Mouse (Mus musculus) cerebellum, postnatal 25 days (tissue): ENCODE measurements around the gene Aars2.

Experiments
- DNase-seq, 2 experiments: peaks; one replicate each; pipeline ENCODE4 v3.0.0; 2021; ENCODE audit warnings: mixed read lengths in 2 of 2

Aars2 gene

DNA sequence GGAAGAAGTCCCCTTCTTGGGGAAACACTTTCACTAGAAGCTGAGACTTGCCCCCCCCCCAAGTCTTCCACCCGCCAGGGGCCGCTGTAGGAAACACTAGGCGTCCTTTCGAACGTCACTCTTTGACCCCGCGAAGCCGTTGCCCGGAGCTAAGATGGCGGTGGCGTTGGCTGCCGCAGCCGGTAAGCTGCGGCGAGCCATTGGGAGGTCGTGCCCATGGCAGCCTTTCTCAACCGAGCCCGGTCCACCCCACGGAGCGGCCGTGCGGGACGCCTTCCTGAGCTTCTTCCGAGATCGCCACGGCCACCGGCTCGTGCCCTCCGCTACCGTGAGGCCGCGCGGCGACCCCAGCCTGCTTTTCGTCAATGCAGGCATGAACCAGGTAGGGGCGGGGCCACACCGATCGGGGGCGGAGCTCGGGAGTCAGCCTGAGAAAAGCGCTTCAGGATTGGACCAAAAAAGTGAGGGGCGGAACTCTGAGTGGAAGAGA, at the start of gene Aars2:
Aars2 (plus strand) TSS at position 142 of the 490 bp plus-strand sequence.
- peak; percentile 97 to 98 for DNase-seq

DNA sequence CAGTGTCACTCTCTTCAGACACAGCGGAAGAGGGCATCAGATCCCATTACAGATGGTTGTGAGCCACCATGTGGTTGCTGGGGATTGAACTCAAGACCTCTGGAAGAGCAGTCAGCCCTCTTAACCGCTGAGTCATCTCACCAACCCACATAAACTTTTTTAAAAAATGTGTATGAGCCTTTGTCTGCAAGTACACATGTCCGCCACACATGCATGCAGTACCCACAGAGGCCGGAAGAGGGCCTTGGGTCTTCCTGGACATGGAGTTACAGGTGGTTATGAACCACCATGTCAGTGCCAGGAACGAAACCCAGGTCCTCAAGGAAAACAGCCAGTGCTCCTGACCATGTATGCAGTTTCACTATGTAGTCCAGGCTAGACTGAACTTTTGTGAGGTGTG, 49.2 kb upstream of the Aars2 start:
- DNase-seq, result peak in 1 of 2 experiments; percentile 18

DNA sequence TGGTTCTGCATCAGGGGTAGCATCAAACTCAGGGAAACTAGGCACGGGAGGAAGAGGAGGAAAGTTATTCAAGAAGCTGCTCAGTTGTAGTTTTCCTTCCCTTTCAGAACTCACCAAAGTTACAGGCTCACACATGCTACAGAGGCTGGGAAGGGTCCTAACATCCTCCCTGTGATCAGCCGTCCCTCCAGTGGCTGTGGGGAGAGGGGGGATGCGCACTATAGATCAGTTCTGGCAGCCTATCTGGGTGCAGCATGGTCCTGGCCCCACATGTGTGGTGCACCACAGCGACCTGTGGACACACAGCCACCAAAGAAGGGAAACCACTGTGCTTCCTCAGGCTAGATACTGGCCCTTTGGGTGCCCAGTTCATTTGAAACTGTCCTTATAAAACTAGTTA, 48.1 kb upstream of the Aars2 start:
- no peak for DNase-seq

DNA sequence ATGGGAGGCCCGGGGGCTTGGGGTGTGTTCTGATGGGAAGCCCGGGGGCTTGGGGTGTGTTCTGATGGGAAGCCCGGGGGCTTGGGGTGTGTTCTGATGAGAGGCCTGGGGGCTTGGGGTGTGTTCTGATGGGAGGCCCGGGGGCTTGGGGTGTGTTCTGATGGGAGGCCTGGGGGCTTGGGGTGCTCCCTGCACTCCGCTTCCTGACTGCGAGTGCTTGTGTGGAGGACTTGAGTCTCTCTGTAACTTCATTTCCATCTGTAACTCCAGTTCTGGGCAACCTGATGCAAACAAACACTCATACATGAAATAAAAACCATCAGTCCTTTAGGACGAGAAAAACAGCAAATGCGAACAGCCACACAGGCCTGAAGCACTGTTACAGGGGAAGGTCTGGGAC, 47.6 kb upstream of the Aars2 start:
- no peak for DNase-seq

DNA sequence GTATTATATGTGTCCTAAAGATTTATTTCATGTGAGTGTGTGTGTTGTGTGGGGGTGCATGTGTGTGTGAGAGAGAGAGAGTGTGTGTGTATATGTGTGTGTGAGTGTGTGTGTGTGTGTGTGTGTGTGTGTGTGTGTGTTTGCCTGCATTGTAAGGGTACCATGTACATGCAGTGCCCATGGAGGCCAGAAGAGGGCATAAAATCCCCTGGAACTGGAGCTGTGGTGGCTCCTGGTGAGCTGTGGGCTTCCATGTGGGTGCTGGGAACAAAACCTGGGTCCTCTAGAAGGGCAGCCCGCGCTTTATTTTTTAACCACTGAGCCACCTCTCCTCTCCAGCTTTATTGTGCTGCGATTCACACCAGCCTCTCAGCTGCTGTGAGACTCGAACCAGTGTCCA, 44.1 kb upstream of the Aars2 start:
- peak in 1 of 2 experiments; percentile 22 for DNase-seq

DNA sequence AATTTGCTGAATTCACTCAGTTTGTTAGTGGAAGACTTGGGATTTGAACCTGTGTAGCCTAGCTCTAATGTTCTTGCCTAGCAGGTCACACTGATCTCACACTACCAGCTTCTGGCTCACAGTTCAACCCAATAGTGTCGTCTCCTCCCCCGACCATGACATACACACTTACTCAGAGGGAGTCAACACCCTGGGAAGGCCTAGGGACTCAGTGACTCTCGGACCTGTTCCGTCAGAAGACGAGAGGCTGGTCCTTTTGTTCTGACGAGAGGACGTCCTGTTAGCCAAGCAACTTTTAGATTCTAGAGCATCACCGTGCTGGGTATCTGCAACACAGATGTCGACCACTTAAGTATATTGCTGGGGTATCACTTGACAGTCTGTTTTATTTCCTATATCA, 42.4 kb upstream of the Aars2 start:
- DNase-seq, result no peak

DNA sequence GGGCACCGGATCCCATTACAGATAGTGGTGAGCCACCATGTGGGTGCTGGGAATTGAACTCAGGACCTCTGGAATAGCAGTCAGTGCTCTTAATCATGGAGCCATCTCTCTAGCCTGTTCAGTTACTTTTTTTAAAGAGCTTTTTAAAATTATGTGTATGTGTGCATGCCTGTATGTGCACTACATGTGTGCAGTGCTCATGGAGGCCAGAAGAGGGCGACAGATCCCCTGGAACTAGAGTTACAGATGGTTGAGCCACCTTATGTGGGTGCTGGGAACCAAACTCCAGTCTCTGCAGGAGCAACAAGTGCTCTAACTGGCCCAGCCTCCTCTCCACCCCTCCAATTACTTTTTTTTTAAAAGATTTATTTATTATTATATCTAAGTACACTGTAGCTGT, 39.9 kb upstream of the Aars2 start:
- DNase-seq, result no peak

DNA sequence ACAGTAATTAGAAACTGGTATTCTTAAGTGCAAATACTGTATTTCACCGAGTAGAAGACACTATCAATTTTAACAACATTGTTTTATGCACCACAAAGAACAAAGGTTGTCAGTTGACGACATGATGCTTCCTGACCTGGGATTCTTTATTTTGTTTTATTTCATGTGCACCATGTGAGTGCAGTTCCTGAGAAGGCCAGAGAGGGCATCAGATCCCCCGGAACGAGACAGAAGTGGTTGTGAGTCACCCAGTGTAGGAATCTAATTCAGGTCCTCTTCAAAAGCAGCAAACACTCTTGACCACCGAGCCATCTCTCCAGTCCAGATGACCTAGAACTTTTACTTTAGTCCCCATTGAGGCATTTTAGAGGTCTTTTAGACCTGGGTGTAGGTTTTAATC, 38.3 kb upstream of the Aars2 start:
- DNase-seq, result no peak

DNA sequence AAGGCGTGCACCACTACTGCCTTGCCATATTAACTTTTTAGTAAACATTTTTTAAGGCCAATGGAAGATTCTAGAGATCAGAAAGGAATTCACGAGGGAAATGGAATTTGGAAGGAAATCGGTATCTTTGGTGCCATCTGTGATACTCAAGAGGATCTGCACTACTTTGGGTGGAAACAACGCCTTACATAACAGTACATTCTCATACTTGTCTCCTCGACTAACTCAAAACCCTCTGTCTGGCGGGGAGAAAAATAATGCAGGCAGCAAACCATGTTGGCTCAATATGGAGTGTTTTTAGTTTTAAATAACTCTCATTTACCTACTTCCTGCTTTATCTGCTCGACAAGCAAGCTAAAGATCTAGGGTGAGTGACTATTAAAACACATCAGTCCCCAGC, 35.9 kb upstream of the Aars2 start:
- DNase-seq, result no peak

DNA sequence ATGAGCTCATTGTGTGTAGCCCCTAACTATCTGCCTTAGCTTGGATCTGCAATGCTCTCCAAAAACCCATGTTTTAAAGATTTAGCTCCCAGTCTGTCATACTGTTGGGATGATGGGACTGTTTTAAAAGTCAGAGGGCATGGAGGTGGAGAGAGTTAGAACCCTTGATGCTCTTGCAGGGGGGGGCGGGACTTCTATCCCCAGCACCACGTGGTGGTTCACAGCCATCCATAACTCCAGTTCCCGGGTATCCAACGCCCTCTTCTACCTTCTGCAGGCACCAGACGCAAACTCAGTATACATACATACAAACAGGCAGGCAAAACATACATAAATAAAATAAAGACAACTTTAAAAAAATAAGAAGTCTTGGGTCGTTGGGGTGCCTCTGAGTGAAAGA, 33.0 kb upstream of the Aars2 start:
- no peak for DNase-seq

DNA sequence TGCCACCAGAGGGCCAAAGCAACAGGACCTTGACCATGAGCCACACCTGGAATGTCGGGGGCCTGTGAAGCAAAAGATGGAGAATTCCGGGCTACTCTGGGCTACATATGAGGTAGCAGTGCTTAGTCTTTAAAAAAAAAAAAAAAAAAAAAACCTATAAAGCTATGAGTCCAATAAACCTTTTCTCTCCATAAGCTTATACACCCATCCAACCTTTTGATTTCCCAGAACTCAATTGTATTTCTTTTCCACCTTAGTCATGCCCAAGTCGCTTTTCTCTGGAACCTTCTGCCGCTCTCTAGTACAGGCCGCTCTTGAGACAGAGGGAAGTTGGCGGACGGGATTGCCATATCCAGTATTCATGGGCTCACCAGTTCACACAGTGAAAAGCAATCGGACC, 32.5 kb upstream of the Aars2 start:
- no peak for DNase-seq

DNA sequence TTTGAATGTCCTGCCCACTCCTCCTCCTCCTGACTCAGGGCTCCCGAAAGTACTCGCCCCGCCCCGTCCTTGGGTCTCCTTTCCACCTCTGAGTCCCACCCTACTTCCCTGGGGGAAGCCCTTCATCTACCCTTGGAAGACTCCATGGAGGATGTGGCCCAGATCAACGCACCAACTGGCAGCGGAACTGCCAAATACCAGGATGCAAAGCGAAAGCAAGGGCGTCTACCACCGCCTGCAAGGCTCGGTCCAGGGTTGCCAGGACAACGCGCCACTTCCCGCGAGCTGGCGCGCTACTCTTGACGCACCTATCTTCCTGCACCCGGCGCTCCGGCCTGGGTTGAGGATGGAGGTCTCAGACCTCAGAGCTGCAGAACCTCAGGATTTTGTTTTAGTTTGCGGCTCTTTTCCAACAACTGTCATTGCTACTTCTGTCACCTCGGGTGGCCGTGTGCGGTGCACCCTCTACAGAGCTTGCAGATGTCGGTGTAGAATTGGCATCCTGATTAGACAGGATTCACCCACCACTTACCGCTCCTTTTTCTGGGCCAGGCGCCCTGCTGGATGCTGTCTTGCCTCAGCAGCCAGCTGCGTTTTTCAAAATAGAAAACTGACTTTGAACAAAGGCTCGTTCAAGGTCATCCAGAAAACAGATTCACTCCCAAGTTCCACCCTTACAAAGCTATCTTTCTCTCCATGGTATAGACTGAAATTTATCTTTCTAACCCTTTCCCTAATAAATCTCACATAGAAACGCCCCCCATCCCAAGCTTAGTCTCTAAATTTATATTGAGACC, 31.8 kb upstream of the Aars2 start, which contains the start of gene Spats1:
Spats1 (minus strand) TSS at position 747 of the 797 bp plus-strand sequence.
- DNase-seq, result peak; percentile 85 to 89

DNA sequence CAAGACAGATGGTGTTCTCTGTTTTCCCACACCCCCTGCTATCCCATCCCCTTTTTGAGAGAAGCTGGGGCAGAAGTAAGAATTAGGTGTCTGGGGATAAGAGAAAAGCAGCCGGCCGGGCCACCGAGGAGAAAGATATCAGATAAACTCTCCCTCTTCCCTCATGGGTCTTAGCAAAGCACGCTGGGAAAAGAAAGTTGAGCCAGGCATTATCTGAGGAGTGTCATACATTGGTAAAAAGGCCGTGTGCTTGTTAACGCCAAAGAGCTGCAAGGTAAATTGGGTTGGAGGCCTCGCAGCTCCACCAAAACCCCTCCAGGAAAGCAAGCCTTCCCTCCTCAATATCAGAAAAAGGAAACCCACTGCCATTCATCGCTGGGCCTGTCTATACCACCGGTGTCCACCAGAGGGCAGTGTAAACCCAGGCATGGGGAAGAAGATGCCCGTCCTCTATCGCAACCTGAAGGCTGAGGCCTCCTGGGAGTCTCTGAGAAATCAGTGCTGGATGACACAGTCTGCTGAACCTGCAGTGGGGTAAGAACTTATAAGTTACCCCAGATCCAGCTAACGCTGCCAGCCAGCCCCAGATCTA, 28.3 kb upstream of the Aars2 start:
- peak; percentile 92 to 94 for DNase-seq

DNA sequence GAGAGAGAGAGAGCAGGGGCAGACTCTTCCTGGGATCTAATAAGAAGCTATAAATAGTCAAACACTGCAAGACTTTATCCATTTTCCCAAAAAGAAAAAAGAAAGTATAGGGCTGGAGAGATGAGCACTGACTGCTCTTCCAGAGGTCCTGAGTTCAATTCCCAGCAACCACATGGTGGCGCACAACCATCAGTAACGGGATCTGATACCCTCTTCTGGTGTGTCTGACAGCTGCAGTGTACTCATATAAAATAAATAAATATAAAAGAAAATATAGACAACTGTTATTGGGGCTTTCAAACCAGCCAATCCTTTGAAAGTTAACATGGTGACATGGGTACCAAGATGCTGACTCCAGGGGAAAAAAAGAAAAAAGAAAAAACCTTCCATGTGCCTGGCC, 26.2 kb upstream of the Aars2 start:
- peak; percentile 23 to 57 for DNase-seq

DNA sequence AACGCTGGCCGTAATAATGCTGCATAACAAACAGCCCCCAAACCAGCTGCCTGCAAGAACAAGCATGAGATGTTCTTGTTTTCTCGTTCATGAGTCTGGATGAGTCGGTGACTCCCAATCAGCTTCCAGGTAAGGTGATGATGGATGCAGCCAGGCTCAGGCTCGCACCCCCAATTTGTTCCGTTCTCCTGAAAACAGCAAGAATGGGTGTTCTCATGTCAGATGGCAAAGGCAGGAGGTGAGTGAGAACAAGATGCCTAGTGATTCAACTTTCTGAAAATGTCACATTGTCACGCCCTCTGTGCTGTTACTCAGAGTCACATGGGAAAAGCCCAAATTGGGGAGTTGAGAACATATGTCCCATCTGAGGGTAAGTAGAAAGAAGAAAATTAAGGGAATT, 21.1 kb upstream of the Aars2 start:
- DNase-seq, result no peak

DNA sequence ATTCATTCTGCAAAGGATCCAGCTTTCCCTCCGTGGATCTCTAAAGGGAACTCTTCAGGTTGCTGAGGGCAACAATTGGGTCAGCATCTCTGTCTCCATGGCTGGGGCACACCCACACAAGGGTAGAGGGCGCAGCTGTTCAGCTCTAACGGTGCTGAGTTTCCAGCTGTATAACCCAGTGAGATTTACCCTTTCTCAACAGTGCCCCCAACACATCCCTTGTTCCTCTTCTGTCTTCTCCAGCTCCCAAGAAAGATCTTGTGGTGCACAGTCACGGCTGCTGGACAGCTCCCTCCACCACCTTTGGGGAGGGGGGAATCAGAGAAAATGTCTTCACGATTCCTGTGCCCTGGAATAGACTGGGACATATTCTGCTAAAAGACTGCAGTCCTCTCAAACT, 19.4 kb upstream of the Aars2 start:
- no peak for DNase-seq

DNA sequence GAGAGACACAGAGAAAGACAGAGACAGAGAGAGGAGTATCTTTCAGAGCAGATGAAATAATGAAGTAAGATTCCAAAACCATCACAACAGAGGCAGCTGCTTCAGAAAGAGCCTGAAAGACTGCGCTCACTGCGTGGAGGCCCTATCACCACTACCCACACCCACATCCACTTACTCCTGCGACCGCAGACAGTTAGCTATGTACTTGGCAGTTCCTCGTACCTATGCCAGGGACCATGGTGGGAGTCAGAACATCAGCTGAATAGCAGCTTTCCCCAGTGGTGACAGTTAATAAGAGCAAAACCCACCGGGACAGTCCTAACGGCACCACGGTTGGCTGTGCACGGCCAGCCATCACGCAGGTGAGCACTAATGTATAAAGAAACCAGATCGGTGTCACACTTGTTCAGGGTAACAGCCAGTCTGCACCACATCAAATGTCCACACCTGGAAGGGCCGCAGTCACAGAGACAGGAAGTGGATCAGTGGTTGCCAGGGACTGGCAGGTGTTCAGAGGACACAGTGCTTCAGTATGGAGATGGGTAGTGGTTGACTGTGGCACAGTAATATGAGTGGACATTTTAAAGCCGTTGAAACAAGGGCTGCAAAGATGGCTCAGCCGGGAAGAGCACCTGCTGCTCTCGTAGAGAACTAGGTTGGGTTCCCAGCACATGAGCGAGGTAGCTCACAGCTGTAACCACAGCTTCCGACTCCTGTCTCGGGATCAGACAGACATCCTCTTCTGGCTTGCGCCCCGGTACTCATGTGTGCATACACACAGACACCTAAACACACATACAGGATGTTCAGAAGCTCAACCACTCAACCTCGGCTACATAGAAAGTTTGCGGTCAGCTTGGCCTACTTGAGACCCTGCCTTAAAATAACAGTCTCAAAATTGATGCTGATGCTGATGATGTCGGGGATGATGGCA, 18.1 kb upstream of the Aars2 start:
- DNase-seq, result no peak

DNA sequence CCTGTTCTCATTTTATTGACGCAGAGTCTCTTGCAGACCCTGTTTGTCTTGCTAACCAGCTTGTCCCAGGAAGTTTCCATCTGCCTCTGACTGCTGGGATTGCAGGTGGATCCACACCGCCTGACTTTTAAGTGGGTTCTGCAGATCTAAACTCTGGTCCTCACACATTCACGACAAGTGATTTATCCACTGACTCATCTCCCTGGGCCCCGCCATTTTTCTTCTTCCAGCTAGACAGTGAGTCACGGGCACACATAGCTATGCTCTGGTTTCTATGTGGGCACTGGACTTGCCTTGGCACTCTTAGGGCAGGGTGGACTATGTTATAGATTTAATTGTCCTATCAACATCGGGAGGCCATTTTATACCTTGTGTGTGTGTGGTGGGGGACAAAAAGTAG, 16.9 kb upstream of the Aars2 start:
- no peak for DNase-seq

DNA sequence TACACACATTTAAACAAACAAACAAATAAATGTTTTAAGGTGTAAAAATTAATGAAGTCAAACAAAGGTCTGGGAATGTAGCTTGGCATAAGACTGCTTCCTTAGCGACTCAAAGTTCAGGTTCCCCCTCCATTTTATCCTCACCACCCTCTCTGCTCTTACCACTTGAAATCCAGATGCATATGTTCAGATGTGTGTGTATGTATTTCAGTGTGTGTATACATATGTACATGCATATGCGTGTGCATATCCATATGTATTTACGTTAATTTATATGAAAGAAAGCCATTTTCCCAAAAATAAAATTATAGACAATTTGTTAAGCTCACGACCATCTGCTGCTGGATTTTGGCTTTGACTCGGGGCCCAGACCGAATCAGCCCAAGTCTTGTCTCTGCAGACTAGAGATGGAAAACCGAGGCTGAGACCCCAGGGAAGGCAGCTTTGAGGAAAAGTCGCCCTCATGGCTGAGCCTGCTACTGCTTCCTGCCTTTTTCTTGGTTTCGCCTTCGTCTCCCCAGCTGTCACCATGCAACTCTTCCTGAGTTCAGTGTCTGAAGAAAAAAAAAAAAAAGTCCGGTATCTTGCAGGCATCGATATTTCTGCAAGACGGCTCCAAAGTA, 16.0 kb upstream of the Aars2 start:
- DNase-seq, result no peak

DNA sequence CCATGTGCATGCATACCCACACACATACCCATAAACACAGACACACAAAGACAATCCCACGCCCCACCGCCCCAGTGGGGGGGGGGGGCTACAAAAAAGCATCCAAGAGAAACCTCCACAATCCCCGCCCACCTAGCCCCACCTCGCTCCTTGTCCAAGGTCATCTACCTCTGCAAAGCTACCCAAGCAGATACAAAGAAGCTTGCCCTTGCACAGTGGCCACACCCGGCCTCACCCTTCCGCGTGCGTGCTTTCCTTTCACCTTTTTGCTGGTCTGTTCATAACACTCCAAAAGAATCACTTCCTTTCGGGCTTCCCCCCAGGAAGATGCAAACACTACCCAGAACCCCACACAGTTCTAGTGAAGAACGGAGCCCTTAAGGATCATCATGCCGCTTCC, 11.2 kb upstream of the Aars2 start:
- DNase-seq, result no peak

DNA sequence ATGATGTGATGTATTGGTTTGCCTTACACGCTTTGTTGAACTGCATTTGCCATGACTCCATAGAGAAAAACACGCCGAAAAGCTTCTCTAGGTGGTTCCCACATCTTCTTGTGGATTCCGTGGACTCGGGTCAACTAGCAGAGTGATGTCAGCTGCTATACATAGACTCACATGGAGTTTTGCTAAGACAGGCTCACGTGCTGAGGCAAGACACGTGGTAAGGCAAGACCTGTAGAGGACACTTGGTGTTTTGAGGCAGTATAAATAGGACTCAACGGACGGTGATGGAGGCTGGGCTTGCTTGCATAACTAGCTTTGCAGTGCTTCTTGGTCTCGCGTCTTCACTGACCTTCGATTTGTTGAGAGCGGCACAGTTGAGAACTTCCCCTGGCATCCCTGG, 8.2 kb upstream of the Aars2 start:
- no peak for DNase-seq

DNA sequence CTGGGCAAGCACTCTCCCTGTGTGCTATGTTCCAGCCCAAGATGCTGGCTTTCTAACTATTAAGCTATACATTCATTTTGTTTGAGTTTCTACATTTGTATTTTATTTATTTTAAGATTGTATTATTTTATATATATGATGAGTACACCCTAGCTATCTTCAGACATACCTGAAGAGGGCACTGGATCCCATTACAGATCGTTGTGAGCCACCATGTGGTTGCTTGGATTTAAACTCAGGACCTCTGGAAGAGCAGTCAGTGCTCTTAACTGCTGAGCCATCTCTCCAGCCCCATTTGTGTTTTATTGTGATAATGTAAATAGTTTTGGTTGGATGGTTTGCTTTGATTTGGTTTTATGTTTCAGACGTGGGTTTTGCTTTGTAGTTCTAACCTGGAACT, 7.1 kb upstream of the Aars2 start:
- no peak for DNase-seq

DNA sequence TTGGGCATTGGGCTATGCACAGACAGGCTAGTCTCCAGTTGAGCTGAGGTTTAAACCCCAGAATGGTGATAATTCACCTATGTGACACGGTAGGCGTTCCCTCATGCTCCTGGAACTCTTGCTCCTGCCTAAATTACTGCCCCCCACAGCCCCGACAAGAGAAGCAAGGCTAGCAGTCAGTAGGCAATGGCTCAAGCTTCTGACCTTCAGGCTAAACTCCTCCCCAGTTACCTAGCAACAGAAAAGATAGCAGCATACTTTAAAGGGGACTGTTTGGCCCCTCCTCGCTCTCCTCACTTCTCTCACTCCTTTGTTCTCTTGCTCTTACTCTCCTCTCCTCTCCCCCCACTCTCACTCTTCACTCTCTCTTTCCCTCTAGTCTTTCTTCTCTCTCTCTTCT, 5.7 kb upstream of the Aars2 start:
- no peak for DNase-seq
